In the genomic region with DNA sequence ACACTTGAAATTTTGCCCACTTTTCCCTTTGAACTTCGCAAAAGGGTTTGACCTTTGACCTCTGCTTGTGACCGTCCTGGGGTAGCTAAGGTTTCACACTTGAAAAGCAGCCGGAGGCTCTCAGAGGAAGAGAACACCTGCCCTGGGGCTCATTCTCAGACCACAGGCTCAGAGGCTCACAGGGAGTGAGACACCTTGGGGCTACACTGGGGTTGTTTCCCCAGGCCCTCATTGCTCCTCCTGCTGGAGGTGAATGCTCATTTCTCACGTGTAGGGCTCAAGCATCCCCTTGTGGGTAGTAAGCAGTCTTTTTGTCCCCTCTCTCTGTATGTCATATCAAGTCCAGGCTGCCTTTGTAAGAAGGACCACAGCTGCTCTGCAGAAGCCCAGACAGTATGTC, we compare ENCODE assay signal across 10 mouse cellular contexts. TPM values are rescaled to one million over a fixed set of nuclear protein-coding genes. Genes with fewer than 3 reads are reported as not detected.
A peak's percentile ranks its signal among the peaks of the same experiment; 100 is the strongest.
DNase-seq lines count a peak whose midpoint lies in the region; TF ChIP-seq lines count a peak whose summit lies in the region.
"Had no signal": no experiment of that assay in that cellular context is flagged by ENCODE, and none has a peak within 500 bp of the region (broad histone marks: within the 10 kb centered on the region; RNA-seq: fewer than 3 reads in every experiment).

No protein-coding gene starts in this region.

- peak; percentile 8 for TF ChIP-seq CTCF in left cerebral cortex, adult 2 months (IDR thresholded peaks at IDR 0.05)
- peak in 1 of 2 experiments; percentile 78; a peak in 2 of 4 replicates for TF ChIP-seq CTCF in CH12.LX (conservative IDR thresholded peaks at IDR 0.05 in 1 of 2, IDR thresholded peaks at IDR 0.05 in 1 of 2; ENCODE audit: low read depth in 2 of 2, low read length in 2 of 2)

- no peaks in the 10 kb centered on the region for H3K36me3 ChIP-seq in CH12.LX (replicated peaks in 1 of 2; ENCODE audit: control insufficient read depth in 1 of 2, insufficient read depth in 1 of 2, low read length in 1 of 2)
- H3K36me3 ChIP-seq: liver, embryonic 15.5 days had no signal

- dilution Hi-C loops in CH12.LX (cut with MboI; ENCODE audit: extremely low pct_ligation_motif_present, extremely low pct_unique_long_range_greater_than_20kb, low sequenced_read_pairs): no loop called here

- DNase-seq in heart, adult 11 months: peak; percentile 83
- DNase-seq in heart, postnatal 25 days (ENCODE audit: low spot score): no peak
- no peak for DNase-seq in left cerebral cortex, adult 2 months (ENCODE audit: extremely low spot score in 1 of 2, low spot score in 2 of 2)
- DNase-seq in left cerebral cortex, adult 11 months (ENCODE audit: low spot score): no peak
- DNase-seq in CH12.LX (ENCODE audit: extremely low read depth): peak; percentile 34
- DNase-seq in embryo, embryonic 9.5 days (ENCODE audit: extremely low spot score): peak; percentile 38
- no peak for DNase-seq in spleen, postnatal 10 days (ENCODE audit: low spot score in 2 of 2)
- no peak for DNase-seq in kidney, adult 8-10 months

- no peaks in the 10 kb centered on the region for H3K79me2 ChIP-seq in CH12.LX (replicated peaks; ENCODE audit: control insufficient read depth, extremely low read depth, insufficient read depth, poor library complexity, severe bottlenecking)

- no peaks in the 10 kb centered on the region for H3K9me3 ChIP-seq in CH12.LX (replicated peaks; ENCODE audit: low read length)
- H3K9me3 ChIP-seq: liver, embryonic 15.5 days had no signal

- no peak for TF ChIP-seq EP300 in CH12.LX (IDR thresholded peaks at IDR 0.05; ENCODE audit: low read length)

- peak; percentile 46 for TF ChIP-seq RAD21 in CH12.LX (IDR thresholded peaks at IDR 0.05; ENCODE audit: low read depth, low read length)

- H3K9ac ChIP-seq in CH12.LX (ENCODE audit: insufficient read depth, low read depth): no peak overlapping the region
- H3K9ac ChIP-seq: liver, embryonic 15.5 days had no signal

- no peak overlapping the region for H3K27ac ChIP-seq in left cerebral cortex, adult 2 months
- no peak overlapping the region for H3K27ac ChIP-seq in CH12.LX (ENCODE audit: insufficient read depth, low read depth)
- H3K27ac ChIP-seq: liver, embryonic 15.5 days had no signal

- no peak for TF ChIP-seq POLR2A in CH12.LX (IDR thresholded peaks at IDR 0.05; ENCODE audit: low read depth, low read length)

- peaks cover 0 to 7% of the 10 kb centered on the region in 2 experiments; a peak in 3 of 4 replicates for H3K4me1 ChIP-seq in CH12.LX (ENCODE audit: control insufficient read depth in 1 of 2, insufficient read depth in 2 of 2)
- H3K4me1 ChIP-seq: liver, embryonic 15.5 days had no signal

- in situ Hi-C loops in CH12.LX (cut with MboI; ENCODE audit: low pct_ligation_motif_present, low pct_unique_long_range_greater_than_20kb, low sequenced_read_pairs): no loop called here

- H3K27me3 ChIP-seq in CH12.LX (replicated peaks): peaks cover 9% of the 10 kb centered on the region

- intact Hi-C loops in heart, postnatal 25 days (cut with DNase I): no loop called here
- intact Hi-C loops in left cerebral cortex, adult 2 months (cut with DNase I): no loop called here

- no peak overlapping the region for H3K4me3 ChIP-seq in left cerebral cortex, adult 2 months
- H3K4me3 ChIP-seq in CH12.LX (replicated peaks in 1 of 3; ENCODE audit: low read depth in 2 of 3, low read length in 2 of 3, poor library complexity in 1 of 3): no peak overlapping the region
- H3K4me3 ChIP-seq: liver, embryonic 15.5 days had no signal

- no peak overlapping the region for H3K4me2 ChIP-seq in CH12.LX (ENCODE audit: insufficient read depth, low read depth, poor library complexity, severe bottlenecking)
- H3K4me2 ChIP-seq: liver, embryonic 15.5 days had no signal

TF ChIP-seq in CH12.LX, 34 proteins besides CTCF, POLR2A, EP300 and RAD21:
- TF ChIP-seq SMC3 (IDR thresholded peaks at IDR 0.05; ENCODE audit: low read depth, low read length) (peak; percentile 78), ZC3H11A (IDR thresholded peaks at IDR 0.05; ENCODE audit: low read depth, low read length) (0 out of 2 replicates have a peak, but pooled peaks have one; percentile 22), MAX (IDR thresholded peaks at IDR 0.05; ENCODE audit: low read length) (0 out of 2 replicates have a peak, but pooled peaks have one; percentile 15), HCFC1 (IDR thresholded peaks at IDR 0.05; ENCODE audit: low read depth, low read length) (no peak), BHLHE40 (IDR thresholded peaks at IDR 0.05; ENCODE audit: low read depth, low read length) (peak; percentile 53), MAFK (IDR thresholded peaks at IDR 0.05; ENCODE audit: insufficient replicate concordance, low read length) (no peak)

RNA-seq across cellular contexts. Expression of a gene that starts 4.5 kb away (rescaled TPM):
- total RNA-seq in heart, postnatal 25 days (2021): 10 to 100 TPM; 55.9 to 63.6 TPM
- total RNA-seq in left cerebral cortex, adult 2 months (2021): 10 to 100 TPM; 25.7 to 27.5 TPM
- total RNA-seq in CH12.LX (2012; rRNA removed) (not detected in 2 replicates), CH12.LX (2014; rRNA removed) (not detected in 2 replicates)
- 0.22 TPM in 1 of 2 replicates, not detected in the other for polyA plus RNA-seq in CH12.LX (2012; ENCODE audit: insufficient read length, low read depth)
- total RNA-seq: monocyte, adult 5-6 weeks had no signal

Comparison
In these comparisons a context has a peak if more than half of its experiments do, and no peak if none do; other contexts are left out.
1. DNase-seq: peak in heart, adult 11 months (single experiment), CH12.LX (single experiment) and embryo, embryonic 9.5 days (single experiment); none in heart, postnatal 25 days (single experiment), left cerebral cortex, adult 2 months (0 of 2), left cerebral cortex, adult 11 months (single experiment), spleen, postnatal 10 days (0 of 2) and kidney, adult 8-10 months (0 of 2).
2. RNA of a gene that starts 4.5 kb away (total RNA-seq): 55.9 to 63.6 TPM in heart, postnatal 25 days and 25.7 to 27.5 TPM in left cerebral cortex, adult 2 months; not detected in CH12.LX; every median in the first group is over 10 times any median in the second.